Mouse (Mus musculus) left cerebral cortex, adult 11 months (tissue): Measurements from ENCODE around the gene Ccdc105.

Experiments
- DNase-seq: peaks from one replicate; pipeline ENCODE4 v3.0.0; 2022; ENCODE audit warnings: low spot score

The Ccdc105 gene

DNA sequence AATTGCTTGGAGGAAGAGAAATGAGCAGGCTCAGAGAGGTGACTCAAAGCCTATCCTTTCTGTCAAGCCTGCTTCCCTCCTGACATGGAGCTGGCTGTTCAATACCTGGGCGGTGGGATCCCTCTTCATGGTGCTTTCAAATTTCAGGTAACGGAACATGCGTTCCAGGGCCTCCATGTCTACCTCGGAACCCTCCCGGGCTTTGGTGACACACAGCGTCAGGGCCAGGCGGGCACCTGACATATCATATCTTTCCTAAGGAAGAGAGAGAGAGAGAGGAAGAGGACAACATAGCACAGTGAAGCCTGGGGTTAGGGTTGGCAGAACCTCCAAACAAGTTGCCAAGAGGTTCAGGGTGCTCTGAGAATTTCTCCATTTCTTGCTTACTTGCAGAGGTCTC, 37.7 kb downstream of the Ccdc105 start:
- no peak for DNase-seq

DNA sequence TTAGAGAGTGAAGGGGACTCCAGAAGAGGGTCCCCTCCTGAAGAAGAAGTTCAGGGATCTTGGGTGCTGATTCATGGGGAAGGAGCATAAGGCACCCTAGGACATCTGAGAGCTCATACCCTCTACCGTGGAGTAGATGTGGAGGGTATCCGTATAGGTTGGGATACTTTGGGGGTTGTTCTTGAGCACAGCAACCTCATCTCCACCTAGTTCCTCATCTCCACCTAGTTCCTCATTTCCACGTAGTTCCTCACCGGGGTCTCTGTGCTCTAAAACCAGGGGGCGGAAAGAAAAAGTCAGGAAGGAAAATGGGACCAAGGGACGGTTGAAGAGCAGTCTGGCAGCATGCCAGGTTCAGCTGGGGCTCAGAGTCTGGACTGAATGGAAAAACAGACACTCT, 38.7 kb downstream of the Ccdc105 start:
- DNase-seq, result no peak

DNA sequence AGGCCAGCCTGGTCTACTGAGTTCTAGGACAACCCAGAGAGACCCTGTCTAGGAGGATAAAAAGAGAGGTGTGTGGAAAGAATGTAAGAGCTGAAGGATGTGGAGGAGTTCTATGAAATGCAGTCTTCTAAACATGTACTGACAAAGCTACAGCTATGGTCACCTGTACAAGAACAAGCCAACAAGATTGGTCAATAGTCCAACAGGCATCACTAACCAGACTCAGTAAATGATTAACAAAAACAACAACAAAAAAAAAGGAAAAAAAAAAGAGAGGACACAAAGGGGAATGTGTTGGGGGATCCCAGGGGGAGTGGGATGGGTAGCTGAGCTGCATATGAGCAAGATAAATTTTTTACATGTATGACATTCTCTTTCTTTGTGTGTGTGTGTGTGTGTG, 42.2 kb downstream of the Ccdc105 start:
- no peak for DNase-seq

DNA sequence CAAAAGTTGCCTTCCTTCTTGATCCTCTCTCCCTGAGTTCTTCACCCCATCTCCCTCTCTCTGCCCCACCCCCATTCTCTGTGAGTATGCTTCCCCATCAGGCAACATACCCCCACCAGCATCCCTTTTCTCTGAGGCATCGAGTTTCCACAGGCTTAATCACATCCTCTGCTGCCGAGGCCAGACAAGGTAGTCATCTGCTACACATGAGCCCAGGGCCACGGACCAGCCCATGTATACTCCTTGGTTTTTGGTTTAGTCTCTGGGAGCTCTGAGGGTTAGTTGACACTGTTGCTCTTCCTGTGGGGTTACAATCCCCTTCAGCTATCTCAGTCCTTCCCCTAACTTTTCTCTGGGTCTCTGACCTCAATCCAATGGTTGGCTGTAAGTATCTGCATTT, 52.0 kb downstream of the Ccdc105 start:
- DNase-seq, result no peak
